Comparison of ENCODE assay signal across 12 mouse cellular contexts in the genomic region with DNA sequence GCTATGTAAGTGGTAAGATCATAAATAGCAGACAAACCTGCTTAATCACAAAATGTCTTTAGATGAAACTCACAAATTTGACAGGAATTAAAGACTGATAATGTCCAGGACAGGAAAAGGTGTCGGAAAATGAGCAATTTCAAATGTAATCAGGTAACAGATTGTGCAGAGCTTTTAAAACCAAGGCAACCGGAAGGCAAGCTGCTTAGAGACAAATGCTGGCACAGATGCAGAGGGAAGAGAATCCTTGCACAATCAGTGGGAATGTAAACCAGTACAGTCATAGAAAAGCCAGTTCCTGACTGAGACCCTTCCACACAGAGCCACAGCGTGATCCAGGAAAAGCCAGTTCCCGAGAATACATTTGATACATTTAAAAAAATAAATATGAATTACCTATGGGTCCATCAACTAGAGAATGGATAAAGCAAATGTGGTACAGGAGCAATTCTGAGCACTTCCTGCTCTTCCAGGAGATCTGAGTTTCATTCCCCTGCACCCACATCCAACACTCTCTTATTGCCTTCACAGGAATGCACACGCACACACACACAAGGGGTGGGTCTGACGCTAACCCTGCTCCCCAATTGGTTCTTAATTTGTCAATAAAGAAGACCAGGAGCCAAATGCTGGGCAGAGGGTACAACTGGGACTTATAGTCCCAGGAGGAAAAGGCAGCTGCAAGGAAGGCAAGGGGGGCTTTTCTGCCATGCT. TPM values are rescaled to one million over a fixed set of nuclear protein-coding genes. Genes with fewer than 3 reads are reported as not detected.
DNase-seq lines count a peak whose midpoint lies in the region; ATAC-seq and TF ChIP-seq lines count a peak whose summit lies in the region.
"Had no signal": no experiment of that assay in that cellular context is flagged by ENCODE, and none has a peak within 500 bp of the region (broad histone marks: within the 10 kb centered on the region; RNA-seq: fewer than 3 reads in every experiment).

No protein-coding gene starts in this region.

- WGBS in heart, embryonic 11.5 days (ENCODE audit: insufficient replicate concordance), result 66% methylated on average over 6 of the region's 6 CpGs
- 80% methylated on average over 6 of the region's 6 CpGs for WGBS in midbrain, postnatal 0 days
- 76% methylated on average over 6 of the region's 6 CpGs for WGBS in midbrain, embryonic 11.5 days

- no peak for TF ChIP-seq CTCF in midbrain, postnatal 0 days (IDR thresholded peaks at IDR 0.05)

- no peak overlapping the region for H3K9ac ChIP-seq in heart, embryonic 11.5 days (ENCODE audit: low read depth, low read length)
- H3K9ac ChIP-seq in midbrain, postnatal 0 days (replicated peaks; ENCODE audit: low read length, poor library complexity, severe bottlenecking), result no peak overlapping the region
- H3K9ac ChIP-seq in midbrain, embryonic 11.5 days (ENCODE audit: low read length), result no peak overlapping the region
- H3K9ac ChIP-seq: embryonic facial prominence, embryonic 15.5 days; heart, embryonic 15.5 days had no signal

- peak; percentile 23 for DNase-seq in heart, adult 11 months
- peak; percentile 5 for DNase-seq in midbrain, postnatal 0 days (ENCODE audit: low spot score)
- no peak for DNase-seq in midbrain, embryonic 11.5 days (ENCODE audit: low spot score, missing footprints)
- DNase-seq in cerebellum, postnatal 10 days, result peak; percentile 51 to 66
- DNase-seq in lung, postnatal 36 days, result peak; percentile 43
- no peak for DNase-seq in adrenal gland, postnatal 10 days
- no peak for DNase-seq in B cell, adult 2 months
- DNase-seq: adrenal gland, postnatal 14 days had no signal

- H3K4me2 ChIP-seq in heart, embryonic 11.5 days, result no peak overlapping the region
- no peak overlapping the region for H3K4me2 ChIP-seq in midbrain, postnatal 0 days (ENCODE audit: low read depth, low read length, poor library complexity, severe bottlenecking)
- no peak overlapping the region for H3K4me2 ChIP-seq in midbrain, embryonic 11.5 days
- H3K4me2 ChIP-seq: embryonic facial prominence, embryonic 15.5 days; heart, embryonic 15.5 days had no signal

- H3K9me3 ChIP-seq in heart, embryonic 11.5 days (replicated peaks; ENCODE audit: control insufficient read depth, low read length), result no peaks in the 10 kb centered on the region
- H3K9me3 ChIP-seq in midbrain, postnatal 0 days (ENCODE audit: low read length), result no peaks in the 10 kb centered on the region
- H3K9me3 ChIP-seq in midbrain, embryonic 11.5 days (ENCODE audit: control insufficient read depth, low read length), result no peaks in the 10 kb centered on the region
- H3K9me3 ChIP-seq: embryonic facial prominence, embryonic 15.5 days; heart, embryonic 15.5 days had no signal

- no peaks in the 10 kb centered on the region for H3K36me3 ChIP-seq in heart, embryonic 11.5 days (ENCODE audit: control insufficient read depth, insufficient read depth, low read length)
- no peaks in the 10 kb centered on the region for H3K36me3 ChIP-seq in midbrain, postnatal 0 days (ENCODE audit: insufficient read depth, low read length)
- no peaks in the 10 kb centered on the region for H3K36me3 ChIP-seq in midbrain, embryonic 11.5 days (ENCODE audit: control insufficient read depth, insufficient read depth, low read length)
- H3K36me3 ChIP-seq: embryonic facial prominence, embryonic 15.5 days; heart, embryonic 15.5 days had no signal

- no peak for ATAC-seq in heart, embryonic 11.5 days (replicated peaks; ENCODE audit: insufficient number of reproducible peaks, low FRiP score, low TSS enrichment)
- no peak for ATAC-seq in midbrain, postnatal 0 days (ENCODE audit: low FRiP score)
- ATAC-seq in midbrain, embryonic 11.5 days (ENCODE audit: low FRiP score), result no peak

- no peak overlapping the region for H3K4me3 ChIP-seq in heart, embryonic 11.5 days (ENCODE audit: low read depth, low read length)
- no peak overlapping the region for H3K4me3 ChIP-seq in midbrain, postnatal 0 days (ENCODE audit: low read depth, low read length)
- no peak overlapping the region for H3K4me3 ChIP-seq in midbrain, embryonic 11.5 days (ENCODE audit: low read depth, low read length)
- H3K4me3 ChIP-seq: embryonic facial prominence, embryonic 15.5 days; heart, embryonic 15.5 days had no signal

- no peaks in the 10 kb centered on the region for H3K27me3 ChIP-seq in heart, embryonic 11.5 days (ENCODE audit: control insufficient read depth, insufficient read depth, low read length)
- no peaks in the 10 kb centered on the region for H3K27me3 ChIP-seq in midbrain, postnatal 0 days (ENCODE audit: insufficient read depth, low read length)
- no peaks in the 10 kb centered on the region for H3K27me3 ChIP-seq in midbrain, embryonic 11.5 days (ENCODE audit: control insufficient read depth, insufficient read depth, low read length)
- H3K27me3 ChIP-seq: CH12.LX; embryonic facial prominence, embryonic 15.5 days; heart, embryonic 15.5 days had no signal

- H3K4me1 ChIP-seq in heart, embryonic 11.5 days (ENCODE audit: control insufficient read depth, insufficient read depth, low read length), result no peaks in the 10 kb centered on the region
- no peaks in the 10 kb centered on the region for H3K4me1 ChIP-seq in midbrain, postnatal 0 days (ENCODE audit: insufficient read depth, low read length)
- H3K4me1 ChIP-seq in midbrain, embryonic 11.5 days (ENCODE audit: control insufficient read depth, insufficient read depth, low read length), result no peaks in the 10 kb centered on the region
- H3K4me1 ChIP-seq: embryonic facial prominence, embryonic 15.5 days; heart, embryonic 15.5 days had no signal

- H3K27ac ChIP-seq in heart, embryonic 11.5 days (ENCODE audit: low read depth, low read length), result no peak overlapping the region
- no peak overlapping the region for H3K27ac ChIP-seq in midbrain, postnatal 0 days (ENCODE audit: low read depth, low read length)
- H3K27ac ChIP-seq in midbrain, embryonic 11.5 days (ENCODE audit: low read depth, low read length), result no peak overlapping the region
- H3K27ac ChIP-seq: embryonic facial prominence, embryonic 15.5 days; heart, embryonic 15.5 days had no signal

RNA-seq across cellular contexts. Expression of gene Ocln, which starts 26.4 kb away (rescaled TPM):
- 1.5 and 1.7 TPM in 2 replicates for polyA plus RNA-seq in heart, embryonic 11.5 days (2014; fragmentation: Nextera tagmentation; extraction: Ambion mirVana)
- 12.4 and 12.7 TPM in 2 replicates for total RNA-seq in midbrain, postnatal 0 days (2014; rRNA removed)
- 9.0 and 9.7 TPM in 2 replicates for polyA plus RNA-seq in midbrain, postnatal 0 days (2015; fragmentation: Nextera tagmentation; extraction: Ambion mirVana)
- polyA plus RNA-seq in midbrain, embryonic 11.5 days (2014; fragmentation: Nextera tagmentation; extraction: Ambion mirVana), result 1.5 and 2.1 TPM in 2 replicates
- 1 to 10 TPM; 8.0 to 8.3 TPM for total RNA-seq in adrenal gland, postnatal 10 days (2021)

RNA-seq across cellular contexts. Expression of gene Gtf2h2, which starts 33.7 kb away (rescaled TPM):
- polyA plus RNA-seq in heart, embryonic 11.5 days (2014; fragmentation: Nextera tagmentation; extraction: Ambion mirVana), result 51.4 and 54.9 TPM in 2 replicates
- total RNA-seq in midbrain, postnatal 0 days (2014; rRNA removed), result 25.0 and 28.2 TPM in 2 replicates
- polyA plus RNA-seq in midbrain, postnatal 0 days (2015; fragmentation: Nextera tagmentation; extraction: Ambion mirVana), result 58.5 and 58.9 TPM in 2 replicates
- polyA plus RNA-seq in midbrain, embryonic 11.5 days (2014; fragmentation: Nextera tagmentation; extraction: Ambion mirVana), result 85.4 and 86.2 TPM in 2 replicates
- 10 to 100 TPM; 32.7 to 35.0 TPM for total RNA-seq in adrenal gland, postnatal 10 days (2021)

Comparison
In these comparisons a context has a peak if more than half of its experiments do, and no peak if none do; other contexts are left out.
1. DNase-seq: peak in heart, adult 11 months (single experiment), midbrain, postnatal 0 days (single experiment), cerebellum, postnatal 10 days (2 of 2) and lung, postnatal 36 days (single experiment); none in midbrain, embryonic 11.5 days (single experiment), adrenal gland, postnatal 10 days (single experiment) and B cell, adult 2 months (0 of 2).